Mouse (Mus musculus): ENCODE data around the gene Cnnm2. TPM values are rescaled to one million over a fixed set of nuclear protein-coding genes. Genes with fewer than 3 reads are reported as not detected.
A peak's percentile ranks its signal among the peaks of the same experiment; 100 is the strongest.

The Cnnm2 gene
- total RNA-seq, 2 experiments from 2014 or later, result 34.8 to 36.4 TPM

- intact Hi-C loops (cut with DNase I), result no loop called here
- no peak for DNase-seq (ENCODE audit: low spot score in 2 of 2)
Observed at GRCm38 (mm10) chr19:46901323-46901722, 139.9 kb downstream of the Cnnm2 start.

- no peak for DNase-seq (ENCODE audit: low spot score in 2 of 2)
- intact Hi-C loops (cut with DNase I), result no loop called here
Observed at GRCm38 (mm10) chr19:46903379-46903778, 142.0 kb downstream of the Cnnm2 start.

GRCm38 (mm10) chr19:46904907-46905306 lies 143.5 kb downstream of the Cnnm2 start:
- DNase-seq (ENCODE audit: low spot score in 2 of 2), result no peak
- intact Hi-C loops (cut with DNase I), result no loop called here

GRCm38 (mm10) chr19:46905383-46905782 lies 144.0 kb downstream of the Cnnm2 start:
- intact Hi-C loops (cut with DNase I), result no loop called here
- DNase-seq (ENCODE audit: low spot score in 2 of 2), result no peak

GRCm38 (mm10) chr19:46905971-46906370 lies 144.6 kb downstream of the Cnnm2 start:
- intact Hi-C loops (cut with DNase I), result no loop called here
- DNase-seq (ENCODE audit: low spot score in 2 of 2), result no peak

GRCm38 (mm10) chr19:46908207-46908606 lies 146.8 kb downstream of the Cnnm2 start:
- intact Hi-C loops (cut with DNase I), result loop anchor here (2.0 kb wide), 1 partner anchor 53 kb away; no protein-coding TSS in a partner anchor
- DNase-seq (ENCODE audit: low spot score in 2 of 2), result no peak

GRCm38 (mm10) chr19:46908977-46909376 lies 147.6 kb downstream of the Cnnm2 start:
- intact Hi-C loops (cut with DNase I), result loop anchor here (2.0 kb wide), 1 partner anchor 52 kb away; no protein-coding TSS in a partner anchor
- peak; percentile 32 to 57 for DNase-seq (ENCODE audit: low spot score in 2 of 2)

GRCm38 (mm10) chr19:46911492-46911891 lies 150.1 kb downstream of the Cnnm2 start:
- intact Hi-C loops (cut with DNase I), result no loop called here
- DNase-seq (ENCODE audit: low spot score in 2 of 2), result no peak

GRCm38 (mm10) chr19:46913626-46914025 lies 152.2 kb downstream of the Cnnm2 start:
- intact Hi-C loops (cut with DNase I), result no loop called here
- DNase-seq (ENCODE audit: low spot score in 2 of 2), result no peak

- intact Hi-C loops (cut with DNase I), result no loop called here
- no peak for DNase-seq (ENCODE audit: low spot score in 2 of 2)
Observed at GRCm38 (mm10) chr19:46915406-46916080, 154.1 kb downstream of the Cnnm2 start.

GRCm38 (mm10) chr19:46920571-46920970 lies 159.2 kb downstream of the Cnnm2 start:
- intact Hi-C loops (cut with DNase I), result no loop called here
- no peak for DNase-seq (ENCODE audit: low spot score in 2 of 2)

- intact Hi-C loops (cut with DNase I), result loop anchor here (5.0 kb wide), 1 partner anchor 36 kb away; no protein-coding TSS in a partner anchor
Observed at GRCm38 (mm10) chr19:46926357-46926756, 165.0 kb downstream of the Cnnm2 start.

GRCm38 (mm10) chr19:46926951-46927350 lies 165.6 kb downstream of the Cnnm2 start:
- intact Hi-C loops (cut with DNase I), result loop anchor here (5.0 kb wide), 1 partner anchor 35 kb away; no protein-coding TSS in a partner anchor

More at GRCm38 (mm10) chr19:46926357-46926756, 165.0 kb downstream of the Cnnm2 start:
- DNase-seq (ENCODE audit: low spot score in 2 of 2), result no peak

GRCm38 (mm10) chr19:46928136-46928535 lies 166.7 kb downstream of the Cnnm2 start:
- intact Hi-C loops (cut with DNase I), result loop anchor here (5.0 kb wide), 1 partner anchor 34 kb away; no protein-coding TSS in a partner anchor
- no peak for DNase-seq (ENCODE audit: low spot score in 2 of 2)

More at GRCm38 (mm10) chr19:46926951-46927350, 165.6 kb downstream of the Cnnm2 start:
- DNase-seq (ENCODE audit: low spot score in 2 of 2), result no peak

GRCm38 (mm10) chr19:46929044-46929587 lies 167.7 kb downstream of the Cnnm2 start:
- DNase-seq (ENCODE audit: low spot score in 2 of 2), result no peak
- intact Hi-C loops (cut with DNase I), result loop anchor here (5.0 kb wide), 1 partner anchor 33 kb away; no protein-coding TSS in a partner anchor

Other genes with a start within 250 kb of the Cnnm2 start
- 100 to 1,000 TPM; 112 to 120 TPM for gene Arl3, start 188.4 kb upstream of the Cnnm2 start, total RNA-seq (2021)
- 1 to 10 TPM; 4.3 to 7.1 TPM for gene Sfxn2, start 188.2 kb upstream of the Cnnm2 start, total RNA-seq (2021)
- gene Wbp1l, start 162.5 kb upstream of the Cnnm2 start, total RNA-seq (2021), result 10 to 100 TPM; 34.2 to 38.3 TPM
- not detected for gene Cyp17a1, start 88.4 kb upstream of the Cnnm2 start, total RNA-seq (2021)
- gene Borcs7, start 71.7 kb upstream of the Cnnm2 start, total RNA-seq (2021), result 10 to 100 TPM; 24.2 to 24.7 TPM
- gene As3mt, start 54.1 kb upstream of the Cnnm2 start, total RNA-seq (2021), result 10 to 100 TPM; 24.4 to 25.7 TPM